Mouse (Mus musculus) left cerebral cortex, adult 2 months (tissue): ENCODE results near the gene Sh3pxd2a. TPM values are rescaled to one million over a fixed set of nuclear protein-coding genes. Genes with fewer than 3 reads are reported as not detected.

Experiments
- DNase-seq, 2 experiments: peaks; one replicate each; pipeline ENCODE4 v3.0.0; 2021 to 2022; ENCODE audit warnings: low spot score in 2 of 2, mixed read lengths in 1 of 2; ENCODE audit errors: extremely low spot score in 1 of 2
- H3K27ac ChIP-seq: fragments of 200-600 bp; 2 replicates; pipeline ENCODE4 v1.8.1; 2022
- H3K4me3 ChIP-seq: fragments of 200-600 bp; 2 replicates; pipeline ENCODE4 v1.8.1; 2022
- CTCF ChIP-seq: fragments of 200-600 bp; IDR thresholded peaks from 2 replicates; pipeline ENCODE4 v1.8.1; 2022; ENCODE audit warnings: antibody characterized with exemption, mild to moderate bottlenecking, moderate library complexity
- intact Hi-C: fragments of 180-260 bp; cut with DNase I; formaldehyde crosslinking; loops from one replicate; pipeline ENCODE4 v1.15.1; 2025
- total RNA-seq, 2 experiments: library from RNA; stranded (reverse); gene quantifications; 2 replicates each; pipeline ENCODE4 v1.2.3; 2021

The Sh3pxd2a gene
- total RNA-seq, 2 experiments from 2014 or later: 30.2 to 36.8 TPM

- DNase-seq: no peak
- Histone ChIP-seq H3K4me3 (no peak overlapping the region), H3K27ac (no peak overlapping the region)
- intact Hi-C loops: no loop called here
- TF ChIP-seq CTCF: no peak
Measured at GRCm38 (mm10) chr19:47430160-47430559, 34.0 kb downstream of the Sh3pxd2a start.

DNA sequence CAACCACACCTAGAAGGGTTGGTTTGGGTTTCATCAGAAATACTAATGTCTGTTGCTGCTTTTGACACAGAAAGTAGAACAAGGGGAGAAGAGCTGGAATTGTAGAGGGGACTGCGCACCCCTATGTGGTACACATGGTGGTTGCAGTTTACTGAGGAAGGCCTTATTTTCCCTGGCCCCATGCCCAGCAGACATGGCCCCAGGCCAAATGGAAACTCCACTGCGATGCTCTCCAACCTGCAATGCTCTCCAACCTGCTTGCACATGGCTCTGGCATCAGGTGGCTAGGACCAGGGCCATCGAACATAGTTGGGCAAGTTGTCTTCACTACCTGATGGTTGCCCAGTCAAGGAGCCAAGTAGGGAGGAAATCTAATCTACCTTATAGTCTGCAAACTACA, 35.0 kb downstream of the Sh3pxd2a start:
- DNase-seq: no peak
- intact Hi-C loops: no loop called here

DNA sequence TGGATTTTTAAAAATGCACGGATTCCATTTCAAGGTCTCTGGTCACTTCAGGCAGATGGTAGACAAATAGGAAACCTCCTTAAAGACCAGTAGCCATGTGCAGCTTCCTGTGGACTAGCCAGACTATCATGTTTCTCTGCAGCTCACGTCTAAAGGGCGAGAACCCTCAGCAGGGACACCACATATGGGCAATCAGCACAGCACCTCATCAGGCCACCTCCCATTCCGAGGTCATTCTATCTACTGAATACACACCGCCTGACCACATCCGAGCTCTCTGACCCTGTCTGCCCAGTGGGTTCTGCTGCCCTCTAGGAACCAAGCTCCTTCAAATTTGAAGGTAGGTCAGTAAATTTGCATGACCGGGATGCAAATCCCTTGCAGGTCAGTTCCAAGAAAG, 35.4 kb downstream of the Sh3pxd2a start:
- no peak for TF ChIP-seq CTCF
- no peak for DNase-seq
- H3K27ac ChIP-seq: no peak overlapping the region
- no peak overlapping the region for H3K4me3 ChIP-seq
- intact Hi-C loops: no loop called here

More for the DNA sequence above, 35.0 kb downstream of the Sh3pxd2a start:
- Histone ChIP-seq H3K4me3 (no peak overlapping the region), H3K27ac (no peak overlapping the region)
- no peak for TF ChIP-seq CTCF

DNA sequence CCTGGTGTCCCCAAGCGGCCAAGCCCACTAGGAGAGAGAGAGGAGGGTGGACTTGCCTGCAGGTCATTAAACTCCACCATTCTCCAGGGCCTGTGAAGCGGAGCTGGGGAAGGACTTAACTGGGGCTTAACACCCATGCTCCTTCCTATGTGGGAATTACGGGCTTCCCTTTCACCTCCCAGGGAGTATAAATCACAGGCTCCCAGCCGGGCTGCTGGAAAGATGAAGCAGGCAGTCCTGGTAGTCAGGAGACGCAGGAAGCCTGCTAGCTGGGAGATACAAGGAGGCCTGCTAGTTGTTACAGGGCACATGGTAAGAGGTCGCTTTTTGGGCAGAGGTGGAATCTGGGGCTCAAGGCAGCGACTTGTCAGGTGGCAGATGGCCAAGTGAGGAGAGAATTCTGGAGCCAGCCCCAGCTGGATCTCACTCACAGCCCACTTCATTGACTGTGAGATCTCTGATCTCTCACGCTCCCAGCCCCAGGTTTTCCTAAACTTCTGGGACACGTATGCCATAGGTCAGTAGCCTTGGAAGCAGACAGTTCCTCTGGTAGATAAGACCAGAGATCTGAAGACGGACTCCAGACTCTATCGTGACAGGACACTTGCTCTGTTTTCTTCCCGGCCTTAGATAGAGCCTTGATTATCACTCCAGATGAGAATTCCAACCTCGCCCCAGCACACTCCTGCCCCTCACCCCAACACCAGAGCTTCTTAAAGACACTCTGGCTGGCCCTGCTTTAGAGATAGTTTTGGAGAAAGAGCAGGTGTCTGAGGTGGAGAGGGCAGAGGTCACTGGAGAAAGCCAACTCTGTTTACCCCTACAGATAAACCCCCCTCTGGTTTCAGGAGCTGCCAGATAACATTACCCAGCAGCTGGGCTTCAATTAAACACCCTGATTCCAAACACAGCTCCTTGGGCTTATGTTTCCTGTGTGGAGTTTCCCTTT, 36.1 kb downstream of the Sh3pxd2a start:
- intact Hi-C loops: no loop called here
- TF ChIP-seq CTCF: no peak
- Histone ChIP-seq H3K27ac (no peak overlapping the region), H3K4me3 (no peak overlapping the region)
- DNase-seq: no peak

DNA sequence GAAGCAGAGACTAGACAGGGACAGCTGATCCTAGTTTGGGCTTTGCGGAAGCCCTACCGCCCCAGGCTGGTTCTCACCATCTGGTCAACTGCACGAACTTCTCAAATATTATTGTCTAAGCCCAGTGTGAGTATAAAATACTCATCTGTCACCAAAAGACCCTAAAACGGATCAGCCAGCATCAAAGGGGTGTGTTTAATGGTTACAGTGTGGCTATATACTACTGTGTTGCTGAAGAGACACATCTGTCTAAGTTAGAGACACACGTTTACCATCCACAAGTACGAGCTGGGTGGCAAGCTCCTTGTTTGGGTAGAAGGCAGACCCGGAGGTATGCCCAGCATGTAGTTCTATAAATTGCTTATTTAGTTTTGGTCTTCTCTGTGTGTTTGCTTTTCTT, 40.6 kb downstream of the Sh3pxd2a start:
- no peak for DNase-seq
- H3K27ac ChIP-seq: no peak overlapping the region
- intact Hi-C loops: no loop called here
- no peak for TF ChIP-seq CTCF
- no peak overlapping the region for H3K4me3 ChIP-seq

GRCm38 (mm10) chr19:47421128-47421898, 42.9 kb downstream of the Sh3pxd2a start:
- Histone ChIP-seq H3K4me3 (no peak overlapping the region), H3K27ac (no peak overlapping the region)
- DNase-seq: no peak
- TF ChIP-seq CTCF: no peak
- intact Hi-C loops: no loop called here

- intact Hi-C loops: no loop called here
- no peak overlapping the region for H3K27ac ChIP-seq
- H3K4me3 ChIP-seq: no peak overlapping the region
Measured at GRCm38 (mm10) chr19:47420539-47420938, 43.7 kb downstream of the Sh3pxd2a start.

DNA sequence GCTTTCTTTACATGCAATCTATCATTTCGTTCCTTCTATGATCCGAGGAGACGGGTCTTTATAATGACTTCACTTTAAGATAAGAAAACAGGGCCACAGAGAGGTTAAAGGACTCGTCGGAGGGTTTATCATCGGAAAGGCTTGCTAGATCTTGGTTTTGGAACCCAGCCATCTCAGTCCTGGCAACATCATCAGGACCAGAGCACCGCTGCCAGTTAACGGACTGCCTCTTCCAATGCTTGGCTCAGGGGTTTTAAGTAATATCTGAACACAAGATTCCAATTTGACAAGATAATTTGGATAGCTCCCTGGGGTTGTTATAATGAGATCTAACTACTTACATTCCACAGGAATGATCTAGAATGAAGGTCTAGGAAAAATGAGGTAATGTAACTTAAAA, 45.0 kb downstream of the Sh3pxd2a start:
- H3K27ac ChIP-seq: no peak overlapping the region
- no peak for TF ChIP-seq CTCF
- intact Hi-C loops: no loop called here
- DNase-seq: no peak
- no peak overlapping the region for H3K4me3 ChIP-seq

More at GRCm38 (mm10) chr19:47420539-47420938, 43.7 kb downstream of the Sh3pxd2a start:
- TF ChIP-seq CTCF: no peak
- DNase-seq: no peak

- no peak for TF ChIP-seq CTCF
- Histone ChIP-seq H3K4me3 (no peak overlapping the region), H3K27ac (no peak overlapping the region)
- DNase-seq: no peak
- intact Hi-C loops: no loop called here
Measured at GRCm38 (mm10) chr19:47416161-47416560, 48.0 kb downstream of the Sh3pxd2a start.

DNA sequence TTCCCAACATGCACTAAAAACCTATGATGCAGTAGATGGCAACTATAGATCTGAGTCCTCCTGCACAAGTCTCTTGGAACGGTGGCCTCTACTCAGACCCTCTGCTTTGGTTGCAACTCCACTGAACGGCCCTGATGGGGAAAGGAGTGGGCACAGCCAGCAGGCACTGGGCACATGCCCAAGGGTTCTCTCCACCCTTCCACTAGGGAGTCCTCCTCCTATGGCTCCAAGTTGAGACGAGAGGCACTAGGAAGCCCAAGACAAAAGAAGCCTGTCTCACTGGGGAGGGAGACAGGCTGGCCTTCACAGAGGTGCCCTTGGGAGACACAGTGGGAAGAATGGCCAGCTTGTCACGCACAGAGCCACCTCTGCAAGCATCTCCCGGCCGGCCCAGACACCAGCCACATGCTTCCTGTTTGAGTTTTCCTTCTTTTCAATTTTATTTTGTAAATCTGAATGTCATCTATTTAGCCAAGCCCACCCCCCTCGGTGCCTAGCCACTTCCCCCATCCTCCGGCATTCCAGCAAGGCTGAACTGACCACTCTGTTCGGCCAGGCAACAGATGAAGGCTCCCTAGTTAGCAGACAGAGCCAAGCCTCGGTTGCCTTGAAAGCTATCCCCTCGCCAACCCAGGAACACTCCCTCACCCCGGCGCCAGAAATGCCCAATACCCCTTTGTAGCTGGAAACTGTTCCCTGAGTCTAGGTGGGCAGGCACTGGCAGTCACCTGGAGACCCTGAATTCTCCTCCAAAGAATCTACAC, 49.9 kb downstream of the Sh3pxd2a start:
- no peak overlapping the region for H3K4me3 ChIP-seq
- H3K27ac ChIP-seq: no peak overlapping the region
- no peak for DNase-seq
- no peak for TF ChIP-seq CTCF
- intact Hi-C loops: no loop called here

DNA sequence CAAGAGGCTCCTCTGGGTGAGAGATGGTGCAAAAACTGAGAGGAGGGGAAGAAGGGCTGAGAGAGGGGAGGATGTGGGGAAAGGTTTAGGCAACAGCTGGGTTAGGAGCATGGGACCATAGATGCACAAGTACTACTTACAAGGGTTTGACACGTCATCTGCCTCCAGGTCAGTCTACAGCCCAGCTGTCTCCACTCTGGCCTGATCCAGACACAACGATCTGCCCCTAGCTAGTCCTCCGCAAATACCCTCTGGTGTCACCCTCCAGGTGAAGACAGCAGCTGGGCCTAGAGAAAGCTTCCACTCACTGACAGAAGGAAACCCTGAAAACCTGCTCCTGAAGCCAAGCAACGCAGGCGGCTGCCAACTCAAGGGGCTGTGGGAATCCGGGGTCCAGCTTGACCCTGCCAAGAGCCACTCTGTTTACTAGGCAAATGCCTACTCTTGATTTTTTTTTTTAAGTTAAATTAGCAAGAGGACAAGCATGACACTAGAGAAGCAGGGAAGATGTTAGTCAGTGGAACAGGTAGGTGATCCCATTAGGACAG, 50.7 kb downstream of the Sh3pxd2a start:
- DNase-seq: no peak
- H3K27ac ChIP-seq: no peak overlapping the region
- intact Hi-C loops: no loop called here

More for the DNA sequence above, 50.7 kb downstream of the Sh3pxd2a start:
- TF ChIP-seq CTCF: no peak
- no peak overlapping the region for H3K4me3 ChIP-seq
